Comparison of ENCODE assay signal across 14 mouse cellular contexts in the genomic region with DNA sequence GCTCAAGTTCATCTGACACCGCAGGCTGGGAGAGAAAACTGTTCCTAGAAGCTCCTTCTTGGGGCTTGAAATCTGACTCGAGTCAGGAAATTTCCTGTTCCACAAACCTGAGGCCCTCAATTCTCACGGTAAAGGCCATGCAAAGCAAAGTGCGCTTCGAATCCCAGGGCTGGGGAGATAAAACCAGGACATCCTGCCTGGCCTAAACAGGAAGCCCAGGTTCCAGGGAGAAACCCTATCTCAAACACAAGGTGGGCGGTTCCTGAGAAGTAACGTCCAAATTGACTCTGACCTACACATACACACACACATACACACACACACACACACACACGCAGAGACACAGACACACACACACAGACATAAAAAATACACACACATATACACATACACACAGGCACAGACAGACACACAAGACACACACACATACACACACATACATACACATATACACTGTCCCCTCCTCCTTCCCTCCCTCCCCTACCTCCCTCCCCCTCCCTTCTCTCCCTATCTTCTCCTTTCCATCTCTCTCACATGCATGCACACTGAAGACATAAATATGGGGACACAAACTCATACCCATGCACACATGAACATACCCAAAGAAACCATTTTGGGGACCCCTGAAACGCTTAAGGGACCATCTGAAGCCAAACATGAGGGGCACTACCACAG. TPM values are rescaled to one million over a fixed set of nuclear protein-coding genes. Genes with fewer than 3 reads are reported as not detected.
DNase-seq lines count a peak whose midpoint lies in the region; ATAC-seq and TF ChIP-seq lines count a peak whose summit lies in the region.
"Had no signal": no experiment of that assay in that cellular context is flagged by ENCODE, and none has a peak within 500 bp of the region (broad histone marks: within the 10 kb centered on the region; RNA-seq: fewer than 3 reads in every experiment).

No protein-coding gene starts in this region.

- DNase-seq in gastrocnemius, adult 2 months = no peak
- no peak for DNase-seq in gastrocnemius, adult 18-20 months (ENCODE audit: low spot score)
- DNase-seq in kidney, postnatal 0 days (ENCODE audit: low spot score) = no peak
- no peak for DNase-seq in kidney, adult 9 months
- DNase-seq in ES-E14 (ENCODE audit: low read depth, low spot score) = no peak
- DNase-seq in liver, embryonic 13.5 days = peak; percentile 27
- no peak for DNase-seq in forebrain, embryonic 10.5 days (ENCODE audit: extremely low spot score, low spot score)
- DNase-seq: adrenal gland, adult 2 months; kidney, postnatal 10 days had no signal

- no peak overlapping the region for H3K4me2 ChIP-seq in kidney, postnatal 0 days (ENCODE audit: low read length)
- H3K4me2 ChIP-seq in liver, embryonic 13.5 days = peak overlapping the region; percentile 58
- H3K4me2 ChIP-seq in hindbrain, embryonic 12.5 days (replicated peaks) = no peak overlapping the region
- H3K4me2 ChIP-seq: forebrain, embryonic 15.5 days; hindbrain, embryonic 15.5 days; limb, embryonic 13.5 days; midbrain, embryonic 12.5 days had no signal

- no peak for TF ChIP-seq CTCF in gastrocnemius, adult 2 months (IDR thresholded peaks at IDR 0.05)
- TF ChIP-seq CTCF in kidney, postnatal 0 days (IDR thresholded peaks at IDR 0.05; ENCODE audit: low read depth) = no peak

- peaks cover 15% of the 10 kb centered on the region for H3K4me1 ChIP-seq in kidney, postnatal 0 days (replicated peaks; ENCODE audit: insufficient read depth, low read length)
- peaks cover 13 to 27% of the 10 kb centered on the region in 2 experiments for H3K4me1 ChIP-seq in ES-E14 (ENCODE audit: control insufficient read depth in 2 of 2, insufficient read depth in 2 of 2, low read length in 2 of 2, poor library complexity in 1 of 2)
- H3K4me1 ChIP-seq in liver, embryonic 13.5 days (replicated peaks) = peaks cover 79% of the 10 kb centered on the region
- H3K4me1 ChIP-seq in hindbrain, embryonic 12.5 days = peaks cover 17% of the 10 kb centered on the region
- H3K4me1 ChIP-seq in forebrain, embryonic 10.5 days = peaks cover 22% of the 10 kb centered on the region
- H3K4me1 ChIP-seq: forebrain, embryonic 15.5 days had no signal

- WGBS in kidney, postnatal 0 days = 60% methylated on average over 9 of the region's 9 CpGs
- WGBS in liver, embryonic 13.5 days (ENCODE audit: insufficient replicate concordance) = 20% methylated on average over 9 of the region's 9 CpGs
- 79% methylated on average over 9 of the region's 9 CpGs for WGBS in hindbrain, embryonic 12.5 days
- 90% methylated on average over 9 of the region's 9 CpGs for WGBS in forebrain, embryonic 10.5 days

- H3K4me3 ChIP-seq in gastrocnemius, adult 2 months = no peak overlapping the region
- H3K4me3 ChIP-seq in kidney, postnatal 0 days (replicated peaks; ENCODE audit: low read depth, low read length) = no peak overlapping the region
- H3K4me3 ChIP-seq in ES-E14 (ENCODE audit: insufficient read depth in 1 of 2, low read depth in 1 of 2, low read length in 2 of 2, poor library complexity in 1 of 2, severe bottlenecking in 1 of 2) = peak overlapping the region; percentile 22 to 34; a peak in 2 of 4 replicates
- peak overlapping the region; percentile 22 for H3K4me3 ChIP-seq in liver, embryonic 13.5 days (replicated peaks)
- H3K4me3 ChIP-seq in hindbrain, embryonic 12.5 days = no peak overlapping the region
- H3K4me3 ChIP-seq in forebrain, embryonic 10.5 days = no peak overlapping the region
- H3K4me3 ChIP-seq: forebrain, embryonic 15.5 days; hindbrain, embryonic 15.5 days; limb, embryonic 13.5 days; midbrain, embryonic 12.5 days had no signal

- H3K9me3 ChIP-seq in kidney, postnatal 0 days (replicated peaks; ENCODE audit: low read length) = no peaks in the 10 kb centered on the region
- H3K9me3 ChIP-seq in ES-E14 (ENCODE audit: control insufficient read depth, insufficient read depth, low read depth, low read length) = no peaks in the 10 kb centered on the region
- no peaks in the 10 kb centered on the region for H3K9me3 ChIP-seq in liver, embryonic 13.5 days (replicated peaks)
- H3K9me3 ChIP-seq in hindbrain, embryonic 12.5 days (replicated peaks) = no peaks in the 10 kb centered on the region
- no peaks in the 10 kb centered on the region for H3K9me3 ChIP-seq in forebrain, embryonic 10.5 days
- H3K9me3 ChIP-seq: forebrain, embryonic 15.5 days; hindbrain, embryonic 15.5 days; limb, embryonic 13.5 days; midbrain, embryonic 12.5 days had no signal

- no peaks in the 10 kb centered on the region for H3K36me3 ChIP-seq in kidney, postnatal 0 days (ENCODE audit: insufficient read depth, low read length)
- no peaks in the 10 kb centered on the region for H3K36me3 ChIP-seq in ES-E14 (ENCODE audit: control insufficient read depth, insufficient read depth, low read length, poor library complexity, severe bottlenecking)
- H3K36me3 ChIP-seq in liver, embryonic 13.5 days = no peaks in the 10 kb centered on the region
- no peaks in the 10 kb centered on the region for H3K36me3 ChIP-seq in hindbrain, embryonic 12.5 days
- H3K36me3 ChIP-seq in forebrain, embryonic 10.5 days (replicated peaks) = no peaks in the 10 kb centered on the region
- H3K36me3 ChIP-seq: forebrain, embryonic 15.5 days; hindbrain, embryonic 15.5 days; limb, embryonic 13.5 days; midbrain, embryonic 12.5 days had no signal

- intact Hi-C loops in gastrocnemius, adult 2 months (cut with DNase I) = no loop called here

- H3K27me3 ChIP-seq in kidney, postnatal 0 days (ENCODE audit: insufficient read depth, low read length) = no peaks in the 10 kb centered on the region
- H3K27me3 ChIP-seq in liver, embryonic 13.5 days = no peaks in the 10 kb centered on the region
- no peaks in the 10 kb centered on the region for H3K27me3 ChIP-seq in hindbrain, embryonic 12.5 days
- no peaks in the 10 kb centered on the region for H3K27me3 ChIP-seq in forebrain, embryonic 10.5 days (ENCODE audit: poor library complexity, severe bottlenecking)
- H3K27me3 ChIP-seq: forebrain, embryonic 15.5 days; hindbrain, embryonic 15.5 days; limb, embryonic 13.5 days; midbrain, embryonic 12.5 days had no signal

- in situ Hi-C loops in ES-E14 (cut with MboI; ENCODE audit: low sequenced_read_pairs in 2 of 2, unreplicated experiment in 2 of 2) = no loop called here

- no peak overlapping the region for H3K9ac ChIP-seq in kidney, postnatal 0 days (ENCODE audit: low read depth, low read length)
- no peak overlapping the region; the same call in 1 of the 2 replicates for H3K9ac ChIP-seq in ES-E14 (ENCODE audit: insufficient read depth, low read depth, low read length, poor library complexity, severe bottlenecking)
- peak overlapping the region; percentile 49 for H3K9ac ChIP-seq in liver, embryonic 13.5 days
- H3K9ac ChIP-seq in hindbrain, embryonic 12.5 days = no peak overlapping the region
- H3K9ac ChIP-seq: forebrain, embryonic 15.5 days; hindbrain, embryonic 15.5 days; limb, embryonic 13.5 days; midbrain, embryonic 12.5 days had no signal

- H3K27ac ChIP-seq in gastrocnemius, adult 2 months = peak overlapping the region; percentile 93
- H3K27ac ChIP-seq in kidney, postnatal 0 days = peak overlapping the region; percentile 13; the same call in 1 of the 2 replicates
- no peak overlapping the region for H3K27ac ChIP-seq in ES-E14 (ENCODE audit: insufficient read depth, low read depth, low read length, poor library complexity, severe bottlenecking)
- H3K27ac ChIP-seq in liver, embryonic 13.5 days = peak overlapping the region; percentile 71
- no peak overlapping the region for H3K27ac ChIP-seq in hindbrain, embryonic 12.5 days
- no peak overlapping the region for H3K27ac ChIP-seq in forebrain, embryonic 10.5 days
- H3K27ac ChIP-seq: forebrain, embryonic 15.5 days; hindbrain, embryonic 15.5 days; limb, embryonic 13.5 days; midbrain, embryonic 12.5 days had no signal

- ATAC-seq in kidney, postnatal 0 days (replicated peaks; ENCODE audit: low FRiP score, low read depth) = no peak
- peak; percentile 62 for ATAC-seq in liver, embryonic 13.5 days (ENCODE audit: low read depth)
- no peak for ATAC-seq in hindbrain, embryonic 12.5 days (ENCODE audit: low FRiP score)
- ATAC-seq: forebrain, embryonic 15.5 days had no signal

TF ChIP-seq in ES-E14, 5 proteins besides CTCF, POLR2A, EP300 and RAD21:
- no peak for TF ChIP-seq ZNF384 (IDR thresholded peaks at IDR 0.05; ENCODE audit: low read depth, low read length)
- no peak for TF ChIP-seq MAFK (IDR thresholded peaks at IDR 0.05; ENCODE audit: insufficient read depth, low read depth, low read length)
- TF ChIP-seq HCFC1 (IDR thresholded peaks at IDR 0.05; ENCODE audit: borderline replicate concordance, insufficient read depth, low read length) = no peak
- no peak for TF ChIP-seq CHD2 (IDR thresholded peaks at IDR 0.05; ENCODE audit: low read depth, low read length)
- TF ChIP-seq ZC3H11A (IDR thresholded peaks at IDR 0.05; ENCODE audit: borderline replicate concordance, low read depth, low read length) = no peak

RNA-seq across cellular contexts. Expression of gene Tbc1d8, which starts 24.3 kb away (rescaled TPM):
- total RNA-seq in gastrocnemius, adult 2 months (2021) = 1 to 10 TPM; 8.3 to 9.7 TPM
- 1 to 10 TPM; 8.3 to 9.5 TPM for total RNA-seq in gastrocnemius, adult 18-20 months (2021)
- 7.3 and 7.6 TPM in 2 replicates for polyA plus RNA-seq in kidney, postnatal 0 days (2015; fragmentation: Nextera tagmentation; extraction: Ambion mirVana)
- 6.1 and 12.1 TPM in 2 replicates for total RNA-seq in ES-E14 (2012; rRNA removed)
- polyA plus RNA-seq in liver, embryonic 13.5 days (2015; fragmentation: Nextera tagmentation; extraction: Ambion mirVana) = 2.7 and 3.0 TPM in 2 replicates
- polyA plus RNA-seq in hindbrain, embryonic 12.5 days (2016; fragmentation: Nextera tagmentation; extraction: Ambion mirVana) = 8.6 and 10.2 TPM in 2 replicates
- 4.5 and 6.7 TPM in 2 replicates for polyA plus RNA-seq in forebrain, embryonic 10.5 days (2016; fragmentation: Nextera tagmentation; extraction: Ambion mirVana)

Comparison
In these comparisons a context has a peak if more than half of its experiments do, and no peak if none do; other contexts are left out.
1. H3K27ac ChIP-seq: peak in gastrocnemius, adult 2 months (single experiment), kidney, postnatal 0 days (single experiment) and liver, embryonic 13.5 days (single experiment); none in ES-E14 (single experiment), hindbrain, embryonic 12.5 days (single experiment) and forebrain, embryonic 10.5 days (single experiment).
2. H3K4me3 ChIP-seq: peak in ES-E14 (2 of 2) and liver, embryonic 13.5 days (single experiment); none in gastrocnemius, adult 2 months (single experiment), kidney, postnatal 0 days (single experiment), hindbrain, embryonic 12.5 days (single experiment) and forebrain, embryonic 10.5 days (single experiment).